Mouse (Mus musculus): ENCODE measurements around the gene Sptbn2.

The Sptbn2 gene

GRCm38 (mm10) chr19:4711098-4711600 is at the start of gene Sptbn2:
Sptbn2 (plus strand) TSS chr19:4711167.
- in situ Hi-C loops (cut with MboI, MseI) = no loop called here

GRCm38 (mm10) chr19:4666815-4667214 is 44.2 kb upstream of the Sptbn2 start:
- in situ Hi-C loops (cut with MboI, MseI) = no loop called here

- in situ Hi-C loops (cut with MboI, MseI) = no loop called here
Measured at GRCm38 (mm10) chr19:4670776-4671175, 40.2 kb upstream of the Sptbn2 start.

DNA sequence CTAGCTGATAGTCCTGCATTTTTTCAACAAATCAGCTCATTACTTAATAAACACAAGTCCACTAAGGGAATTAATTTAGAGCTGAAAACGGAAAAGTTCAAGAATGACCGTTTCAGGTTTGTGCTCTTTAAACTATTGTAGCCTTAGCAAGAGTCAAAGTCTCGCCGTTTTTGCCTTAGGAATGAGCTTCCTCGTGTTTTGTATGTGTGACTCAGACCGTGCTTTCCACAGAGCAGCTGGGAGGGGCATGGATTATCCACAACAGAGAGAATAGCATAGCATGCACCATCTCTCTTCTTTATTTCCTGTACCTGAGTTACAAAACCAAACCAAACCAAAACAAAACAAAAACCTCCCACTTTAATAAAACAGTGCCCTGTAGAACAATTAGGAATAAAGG is 38.6 kb upstream of the Sptbn2 start:
- in situ Hi-C loops (cut with MboI, MseI) = no loop called here

DNA sequence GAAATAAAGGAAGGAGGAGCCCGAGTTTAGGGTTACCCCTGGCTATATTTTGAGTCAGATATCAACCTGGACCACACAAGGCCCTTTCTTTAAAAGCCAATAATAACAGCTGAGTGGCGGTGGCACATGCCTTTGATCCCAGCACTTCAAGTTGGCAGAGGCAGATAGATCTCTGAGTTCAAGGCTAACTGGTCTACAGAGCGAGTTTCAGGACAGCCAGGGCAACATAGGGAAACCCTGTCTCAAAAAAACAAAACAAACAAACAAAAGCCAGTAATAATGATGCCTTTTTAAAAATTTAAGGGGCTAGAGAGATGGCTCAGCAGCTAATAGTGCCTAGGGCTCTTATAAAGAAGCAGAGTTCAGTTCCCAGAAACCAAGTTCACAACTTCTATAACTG is 16.6 kb upstream of the Sptbn2 start:
- in situ Hi-C loops (cut with MboI, MseI) = no loop called here

DNA sequence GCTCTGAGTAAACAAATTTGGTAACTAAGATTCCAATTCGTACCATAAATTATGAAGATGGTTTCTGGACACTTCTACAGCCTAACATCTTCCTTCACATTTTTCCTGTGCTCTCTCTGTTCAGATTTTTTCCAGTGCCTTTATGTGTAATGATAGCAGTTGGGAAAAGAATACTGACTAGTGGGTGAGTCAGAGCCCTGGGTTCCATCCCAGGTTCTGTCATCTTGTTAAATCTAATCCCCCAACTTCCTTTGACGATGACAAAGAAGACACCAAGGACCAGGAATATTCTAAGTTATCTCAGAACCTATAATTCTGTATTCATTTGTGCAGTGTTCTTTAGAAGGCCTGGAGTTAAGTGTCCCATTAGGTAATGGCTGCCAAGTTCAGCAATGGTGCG is 13.8 kb upstream of the Sptbn2 start:
- in situ Hi-C loops (cut with MboI, MseI) = no loop called here

DNA sequence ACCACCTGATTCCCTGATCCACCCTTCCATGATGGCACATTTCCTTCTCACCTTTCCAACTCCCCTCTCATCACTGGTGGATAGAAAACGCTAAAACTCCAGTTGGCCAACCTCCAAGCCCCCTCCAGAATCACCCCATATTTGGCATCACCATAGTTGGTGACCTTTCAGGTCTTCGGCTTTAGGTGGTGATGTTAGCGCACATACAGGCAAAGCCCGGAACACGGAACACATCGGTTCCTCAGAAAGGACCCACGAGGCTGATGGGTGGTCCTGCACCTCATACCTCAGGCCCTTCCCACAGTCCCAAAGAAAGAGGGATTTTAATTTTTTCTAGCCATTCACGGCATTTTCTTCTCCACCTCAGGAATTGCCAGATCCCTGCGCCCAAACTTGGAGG is 13.2 kb upstream of the Sptbn2 start:
- in situ Hi-C loops (cut with MboI, MseI) = no loop called here

GRCm38 (mm10) chr19:4698205-4698677 is 12.7 kb upstream of the Sptbn2 start, which contains the start of gene Gm960:
Gm960 (minus strand) TSS chr19:4698668.
- in situ Hi-C loops (cut with MboI, MseI) = no loop called here

GRCm38 (mm10) chr19:4698856-4699255 is 12.1 kb upstream of the Sptbn2 start:
- in situ Hi-C loops (cut with MboI, MseI) = no loop called here

GRCm38 (mm10) chr19:4699821-4700220 is 11.1 kb upstream of the Sptbn2 start:
- in situ Hi-C loops (cut with MboI, MseI) = no loop called here

DNA sequence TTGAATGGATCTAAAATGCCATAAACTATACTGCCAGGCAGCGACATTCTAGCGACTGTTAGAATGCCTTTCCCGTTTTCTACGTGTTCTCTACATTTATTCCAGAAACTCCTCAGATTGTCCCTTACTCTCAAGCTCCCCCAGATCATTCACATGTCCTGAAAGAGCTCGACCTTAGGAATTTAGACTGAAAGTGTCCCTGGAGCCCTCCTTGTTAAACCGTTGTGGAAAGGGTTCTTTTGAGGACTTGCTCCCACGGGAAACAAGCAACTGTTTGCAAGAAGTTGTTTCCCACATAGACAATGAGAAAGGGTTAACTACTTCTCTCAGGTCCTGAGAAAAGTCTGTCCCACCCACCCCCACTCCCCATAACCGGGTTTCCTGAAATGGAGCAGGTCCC is 10.3 kb upstream of the Sptbn2 start:
- in situ Hi-C loops (cut with MboI, MseI) = no loop called here

GRCm38 (mm10) chr19:4701221-4701620 is 9.7 kb upstream of the Sptbn2 start:
- in situ Hi-C loops (cut with MboI, MseI) = no loop called here

- in situ Hi-C loops (cut with MboI, MseI) = no loop called here
Measured at GRCm38 (mm10) chr19:4708765-4709164, 2.2 kb upstream of the Sptbn2 start.

GRCm38 (mm10) chr19:4711601-4712155 is 711 bp downstream of the Sptbn2 start:
- in situ Hi-C loops (cut with MboI, MseI) = no loop called here

- in situ Hi-C loops (cut with MboI, MseI) = no loop called here
Measured at GRCm38 (mm10) chr19:4712156-4712780, 1.3 kb downstream of the Sptbn2 start.

- in situ Hi-C loops (cut with MboI, MseI) = no loop called here
Measured at GRCm38 (mm10) chr19:4712781-4713526, 2.0 kb downstream of the Sptbn2 start.

- in situ Hi-C loops (cut with MboI, MseI) = no loop called here
Measured at GRCm38 (mm10) chr19:4713886-4714285, 2.9 kb downstream of the Sptbn2 start.

- in situ Hi-C loops (cut with MboI, MseI) = no loop called here
Measured at GRCm38 (mm10) chr19:4716756-4717155, 5.8 kb downstream of the Sptbn2 start.

- in situ Hi-C loops (cut with MboI, MseI) = no loop called here
Measured at GRCm38 (mm10) chr19:4717281-4717680, 6.3 kb downstream of the Sptbn2 start.

DNA sequence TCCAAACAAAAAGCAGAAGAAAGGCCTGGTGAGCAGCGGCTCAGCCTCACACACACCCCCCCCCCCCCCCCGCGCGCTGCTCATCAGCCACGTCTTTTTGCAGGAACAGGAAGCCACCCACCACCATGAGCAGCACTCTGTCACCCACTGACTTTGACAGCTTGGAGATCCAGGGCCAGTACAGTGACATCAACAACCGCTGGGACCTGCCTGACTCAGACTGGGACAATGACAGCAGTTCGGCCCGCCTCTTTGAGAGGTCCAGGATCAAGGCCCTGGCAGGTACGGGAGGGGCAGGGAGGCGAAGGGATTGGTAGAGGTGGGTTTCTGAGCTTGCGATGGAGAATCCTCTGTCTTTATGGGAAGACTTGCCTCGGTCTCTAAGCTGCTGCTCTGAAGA is 7.7 kb downstream of the Sptbn2 start:
- in situ Hi-C loops (cut with MboI, MseI) = no loop called here

- in situ Hi-C loops (cut with MboI, MseI) = no loop called here
Measured at GRCm38 (mm10) chr19:4719351-4719764, 8.4 kb downstream of the Sptbn2 start.

- in situ Hi-C loops (cut with MboI, MseI) = no loop called here
Measured at GRCm38 (mm10) chr19:4720112-4720511, 9.1 kb downstream of the Sptbn2 start.
